Mouse (Mus musculus): ENCODE results near the gene Aup1. TPM values are rescaled to one million over a fixed set of nuclear protein-coding genes. Genes with fewer than 3 reads are reported as not detected.

The Aup1 gene
- 152 and 242 TPM in 2 replicates for total RNA-seq (2012; rRNA removed)

GRCm38 (mm10) chr6:83054074-83054851 lies at the start of gene Aup1:
Aup1 (plus strand) TSS chr6:83054521.
- TF ChIP-seq ZC3H11A (IDR thresholded peaks at IDR 0.05; ENCODE audit: borderline replicate concordance, low read depth, low read length) (no peak), CHD2 (IDR thresholded peaks at IDR 0.05; ENCODE audit: low read depth, low read length) (0 out of 2 replicates have a peak, but pooled peaks have one; percentile 45), ZNF384 (IDR thresholded peaks at IDR 0.05; ENCODE audit: low read depth, low read length) (no peak), HCFC1 (IDR thresholded peaks at IDR 0.05; ENCODE audit: borderline replicate concordance, insufficient read depth, low read length) (peak; percentile 99), MAFK (IDR thresholded peaks at IDR 0.05; ENCODE audit: insufficient read depth, low read depth, low read length) (no peak)
- Histone ChIP-seq H3K9me3 (ENCODE audit: control insufficient read depth, insufficient read depth, low read depth, low read length) (no peaks in the 10 kb centered on the region), H3K4me1 (ENCODE audit: control insufficient read depth in 2 of 2, insufficient read depth in 2 of 2, low read length in 2 of 2, poor library complexity in 1 of 2) (peaks cover 0 to 9% of the 10 kb centered on the region in 2 experiments; a peak in 1 of 4 replicates), H3K36me3 (ENCODE audit: control insufficient read depth, insufficient read depth, low read length, poor library complexity, severe bottlenecking) (peaks cover 19% of the 10 kb centered on the region), H3K9ac (ENCODE audit: insufficient read depth, low read depth, low read length, poor library complexity, severe bottlenecking) (peak within 1 kb of the TSS; percentile 95), H3K4me3 (ENCODE audit: insufficient read depth in 1 of 2, low read depth in 1 of 2, low read length in 2 of 2, poor library complexity in 1 of 2, severe bottlenecking in 1 of 2) (peak within 1 kb of the TSS; percentile 89 to 97), H3K27ac (ENCODE audit: insufficient read depth, low read depth, low read length, poor library complexity, severe bottlenecking) (peak within 1 kb of the TSS; percentile 70; the same call in 1 of the 2 replicates)
- DNase-seq (ENCODE audit: low read depth, low spot score): peak; percentile 98
- in situ Hi-C loops (cut with MboI; ENCODE audit: low sequenced_read_pairs in 2 of 2, unreplicated experiment in 2 of 2): loop anchor here (25.0 kb wide), 2 partner anchors 658 to 1533 kb away; partner anchors contain the start of genes Cyp26b1 (in 1 of the 2) and Vax2 (in 1 of the 2)

GRCm38 (mm10) chr6:83004872-83005271 lies 49.4 kb upstream of the Aup1 start:
- no peaks in the 10 kb centered on the region for H3K9me3 ChIP-seq (ENCODE audit: control insufficient read depth, insufficient read depth, low read depth, low read length)
- H3K4me1 ChIP-seq (ENCODE audit: control insufficient read depth in 2 of 2, insufficient read depth in 2 of 2, low read length in 2 of 2, poor library complexity in 1 of 2): no peaks in the 10 kb centered on the region
- H3K27ac ChIP-seq (ENCODE audit: insufficient read depth, low read depth, low read length, poor library complexity, severe bottlenecking): no peak overlapping the region
- no peaks in the 10 kb centered on the region for H3K36me3 ChIP-seq (ENCODE audit: control insufficient read depth, insufficient read depth, low read length, poor library complexity, severe bottlenecking)
- TF ChIP-seq CHD2 (IDR thresholded peaks at IDR 0.05; ENCODE audit: low read depth, low read length) (no peak), MAFK (IDR thresholded peaks at IDR 0.05; ENCODE audit: insufficient read depth, low read depth, low read length) (no peak), ZNF384 (IDR thresholded peaks at IDR 0.05; ENCODE audit: low read depth, low read length) (no peak)
- H3K9ac ChIP-seq (ENCODE audit: insufficient read depth, low read depth, low read length, poor library complexity, severe bottlenecking): no peak overlapping the region
- DNase-seq (ENCODE audit: low read depth, low spot score): no peak
- no peak overlapping the region for H3K4me3 ChIP-seq (ENCODE audit: insufficient read depth in 1 of 2, low read depth in 1 of 2, low read length in 2 of 2, poor library complexity in 1 of 2, severe bottlenecking in 1 of 2)
- in situ Hi-C loops (cut with MboI; ENCODE audit: low sequenced_read_pairs in 2 of 2, unreplicated experiment in 2 of 2): loop anchor here in 1 of 2 experiments (10.0 kb wide), 1 partner anchor 270 kb away; no protein-coding TSS in a partner anchor

GRCm38 (mm10) chr6:83005444-83006011 lies 48.8 kb upstream of the Aup1 start:
- Histone ChIP-seq H3K9ac (ENCODE audit: insufficient read depth, low read depth, low read length, poor library complexity, severe bottlenecking) (no peak overlapping the region), H3K4me3 (ENCODE audit: insufficient read depth in 1 of 2, low read depth in 1 of 2, low read length in 2 of 2, poor library complexity in 1 of 2, severe bottlenecking in 1 of 2) (no peak overlapping the region), H3K4me1 (ENCODE audit: control insufficient read depth in 2 of 2, insufficient read depth in 2 of 2, low read length in 2 of 2, poor library complexity in 1 of 2) (no peaks in the 10 kb centered on the region), H3K9me3 (ENCODE audit: control insufficient read depth, insufficient read depth, low read depth, low read length) (no peaks in the 10 kb centered on the region), H3K27ac (ENCODE audit: insufficient read depth, low read depth, low read length, poor library complexity, severe bottlenecking) (no peak overlapping the region), H3K36me3 (ENCODE audit: control insufficient read depth, insufficient read depth, low read length, poor library complexity, severe bottlenecking) (no peaks in the 10 kb centered on the region)
- in situ Hi-C loops (cut with MboI; ENCODE audit: low sequenced_read_pairs in 2 of 2, unreplicated experiment in 2 of 2): loop anchor here in 1 of 2 experiments (10.0 kb wide), 1 partner anchor 269 kb away; no protein-coding TSS in a partner anchor
- TF ChIP-seq ZNF384 (IDR thresholded peaks at IDR 0.05; ENCODE audit: low read depth, low read length) (peak; percentile 77), CHD2 (IDR thresholded peaks at IDR 0.05; ENCODE audit: low read depth, low read length) (no peak)
- DNase-seq (ENCODE audit: low read depth, low spot score): no peak

- Histone ChIP-seq H3K9ac (ENCODE audit: insufficient read depth, low read depth, low read length, poor library complexity, severe bottlenecking) (no peak overlapping the region), H3K9me3 (ENCODE audit: control insufficient read depth, insufficient read depth, low read depth, low read length) (peaks cover 3% of the 10 kb centered on the region), H3K4me3 (ENCODE audit: insufficient read depth in 1 of 2, low read depth in 1 of 2, low read length in 2 of 2, poor library complexity in 1 of 2, severe bottlenecking in 1 of 2) (no peak overlapping the region), H3K36me3 (ENCODE audit: control insufficient read depth, insufficient read depth, low read length, poor library complexity, severe bottlenecking) (no peaks in the 10 kb centered on the region), H3K27ac (ENCODE audit: insufficient read depth, low read depth, low read length, poor library complexity, severe bottlenecking) (no peak overlapping the region), H3K4me1 (ENCODE audit: control insufficient read depth in 2 of 2, insufficient read depth in 2 of 2, low read length in 2 of 2, poor library complexity in 1 of 2) (no peaks in the 10 kb centered on the region)
- in situ Hi-C loops (cut with MboI; ENCODE audit: low sequenced_read_pairs in 2 of 2, unreplicated experiment in 2 of 2): loop anchor here in 1 of 2 experiments (10.0 kb wide), 1 partner anchor 269 kb away; no protein-coding TSS in a partner anchor
- TF ChIP-seq ZC3H11A (IDR thresholded peaks at IDR 0.05; ENCODE audit: borderline replicate concordance, low read depth, low read length): no peak
- TF ChIP-seq MAFK (IDR thresholded peaks at IDR 0.05; ENCODE audit: insufficient read depth, low read depth, low read length): no peak
- no peak for DNase-seq (ENCODE audit: low read depth, low spot score)
Measured at GRCm38 (mm10) chr6:83006114-83006513, 48.2 kb upstream of the Aup1 start.
